Mouse (Mus musculus): ENCODE results near the gene Atg2b. TPM values are rescaled to one million over a fixed set of nuclear protein-coding genes. Genes with fewer than 3 reads are reported as not detected.

Gene Atg2b
- polyA plus RNA-seq, 1 experiment from 2014 or later: 6.7 TPM

GRCm38 (mm10) chr12:105678211-105678610, 6.8 kb downstream of the Atg2b start:
- Histone ChIP-seq H3K4me1 (replicated peaks) (peaks cover 2% of the 10 kb centered on the region), H3K9me3 (replicated peaks) (no peaks in the 10 kb centered on the region), H3K36me3 (peaks cover 17% of the 10 kb centered on the region), H3K27me3 (no peaks in the 10 kb centered on the region), H3K4me3 (no peak overlapping the region), H3K9ac (no peak overlapping the region), H3K27ac (no peak overlapping the region), H3K4me2 (no peak overlapping the region)
- 93% methylated on average over 7 of the region's 7 CpGs for WGBS
- ATAC-seq (replicated peaks; ENCODE audit: insufficient number of reproducible peaks, insufficient read depth, low FRiP score, low read depth): no peak

DNA sequence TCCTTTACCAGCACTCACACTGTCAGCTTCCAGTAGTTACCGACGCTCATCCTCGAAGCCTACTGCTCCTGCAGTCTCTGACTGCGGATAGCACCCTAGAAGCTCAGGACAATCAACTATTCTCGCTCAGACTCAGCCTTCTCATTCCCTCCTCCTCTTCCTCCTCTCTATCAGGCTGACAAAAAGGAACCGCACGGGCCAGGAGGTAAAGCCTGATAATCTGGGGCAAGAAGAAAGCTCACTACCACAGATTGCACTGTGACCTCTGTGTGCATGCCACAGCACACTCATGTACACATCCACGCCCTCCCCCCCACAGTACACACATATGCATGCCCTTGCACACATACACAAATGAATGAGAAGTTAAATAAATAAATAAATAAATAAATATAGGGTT, 8.7 kb downstream of the Atg2b start:
- H3K4me2 ChIP-seq: no peak overlapping the region
- H3K9ac ChIP-seq: no peak overlapping the region
- H3K27ac ChIP-seq: no peak overlapping the region
- 84% methylated on average over 8 of the region's 8 CpGs for WGBS
- no peaks in the 10 kb centered on the region for H3K4me1 ChIP-seq (replicated peaks)
- H3K9me3 ChIP-seq (replicated peaks): no peaks in the 10 kb centered on the region
- H3K27me3 ChIP-seq: no peaks in the 10 kb centered on the region
- ATAC-seq (replicated peaks; ENCODE audit: insufficient number of reproducible peaks, insufficient read depth, low FRiP score, low read depth): no peak
- H3K4me3 ChIP-seq: no peak overlapping the region
- H3K36me3 ChIP-seq: peaks cover 22% of the 10 kb centered on the region

DNA sequence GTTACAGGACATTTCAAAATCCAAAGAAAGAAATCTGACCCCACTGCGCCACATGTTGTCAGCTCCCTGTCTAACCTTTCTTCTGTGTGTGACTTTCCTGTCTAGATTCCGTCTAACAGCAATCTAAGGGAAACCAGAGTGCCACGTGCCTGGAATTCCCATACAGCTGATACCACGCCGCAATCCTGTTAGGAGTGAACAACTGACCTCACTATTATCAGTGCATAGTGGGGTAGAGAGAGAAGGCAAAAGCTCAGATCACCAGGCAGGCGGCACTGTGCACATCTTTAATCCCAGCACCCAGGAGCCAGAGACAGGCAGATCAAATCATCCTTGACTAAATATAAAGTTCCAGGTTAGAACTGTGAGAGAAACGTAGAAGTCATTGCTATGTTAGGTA, 29.2 kb downstream of the Atg2b start:
- 61% methylated on average over 7 of the region's 7 CpGs for WGBS
- Histone ChIP-seq H3K9ac (no peak overlapping the region), H3K36me3 (peaks cover 77% of the 10 kb centered on the region), H3K27ac (no peak overlapping the region), H3K4me2 (peak overlapping the region; percentile 1; the same call in 1 of the 2 replicates), H3K27me3 (no peaks in the 10 kb centered on the region), H3K4me1 (replicated peaks) (peaks cover 3% of the 10 kb centered on the region; the same call in 1 of the 2 replicates), H3K9me3 (replicated peaks) (no peaks in the 10 kb centered on the region), H3K4me3 (no peak overlapping the region)
- ATAC-seq (replicated peaks; ENCODE audit: insufficient number of reproducible peaks, insufficient read depth, low FRiP score, low read depth): no peak

DNA sequence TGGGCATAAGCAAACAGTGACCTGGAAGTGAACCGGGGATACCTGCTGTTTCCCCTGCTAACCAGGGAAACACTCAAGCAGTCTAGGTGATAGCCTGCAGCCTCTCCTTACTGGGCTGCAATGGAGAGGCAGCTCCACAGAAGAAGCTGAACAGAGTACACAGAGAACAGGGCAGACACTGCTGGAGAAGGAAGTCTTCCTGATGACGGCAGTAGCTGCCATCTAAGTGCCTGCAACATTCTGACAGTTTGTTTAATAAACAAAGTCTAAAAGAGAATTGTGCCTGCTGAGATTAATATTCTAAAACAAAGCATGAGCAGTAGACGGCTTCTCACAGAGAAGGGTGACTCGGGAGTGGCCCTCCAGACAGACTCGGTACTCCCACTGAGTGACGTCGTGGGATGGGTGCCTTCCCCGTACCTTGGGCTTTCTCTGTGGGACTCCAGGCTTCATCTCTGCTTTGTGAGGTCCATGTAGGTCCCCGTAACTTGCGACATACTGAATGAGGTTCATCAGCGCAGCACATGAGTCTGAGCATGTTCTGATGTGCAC, 42.2 kb downstream of the Atg2b start:
- Histone ChIP-seq H3K36me3 (peaks cover 97% of the 10 kb centered on the region), H3K4me1 (replicated peaks) (no peaks in the 10 kb centered on the region), H3K4me3 (no peak overlapping the region), H3K27me3 (no peaks in the 10 kb centered on the region), H3K9me3 (replicated peaks) (no peaks in the 10 kb centered on the region), H3K27ac (no peak overlapping the region), H3K9ac (no peak overlapping the region), H3K4me2 (no peak overlapping the region)
- no peak for ATAC-seq (replicated peaks; ENCODE audit: insufficient number of reproducible peaks, insufficient read depth, low FRiP score, low read depth)
- 86% methylated on average over 11 of the region's 11 CpGs for WGBS

DNA sequence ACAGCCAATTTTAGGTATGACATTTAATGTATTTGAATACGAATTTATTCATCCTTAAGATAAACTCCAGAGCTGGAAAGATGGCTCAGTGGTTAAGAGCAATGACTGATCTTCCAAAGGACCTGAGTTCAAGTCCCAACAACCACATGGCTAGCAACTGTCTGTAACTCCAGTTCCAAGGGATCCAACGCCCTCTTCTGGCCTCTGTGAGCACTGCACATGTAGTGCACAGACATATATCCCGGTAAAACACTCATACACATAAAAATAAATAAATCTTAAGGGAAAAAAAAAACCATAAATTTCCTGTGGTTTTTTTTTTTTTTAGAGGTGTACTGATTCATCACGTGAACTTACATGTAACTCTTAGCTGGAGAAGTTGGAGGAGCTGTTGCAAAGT, 47.5 kb downstream of the Atg2b start:
- Histone ChIP-seq H3K27ac (no peak overlapping the region), H3K9ac (no peak overlapping the region), H3K4me2 (no peak overlapping the region), H3K4me1 (replicated peaks) (no peaks in the 10 kb centered on the region), H3K27me3 (no peaks in the 10 kb centered on the region), H3K4me3 (no peak overlapping the region), H3K9me3 (replicated peaks) (no peaks in the 10 kb centered on the region), H3K36me3 (peaks cover 98% of the 10 kb centered on the region)
- no peak for ATAC-seq (replicated peaks; ENCODE audit: insufficient number of reproducible peaks, insufficient read depth, low FRiP score, low read depth)
- WGBS: 78% methylated on average over 4 of the region's 4 CpGs

- Histone ChIP-seq H3K9ac (no peak overlapping the region), H3K36me3 (peaks cover 88% of the 10 kb centered on the region), H3K9me3 (replicated peaks) (no peaks in the 10 kb centered on the region), H3K27me3 (no peaks in the 10 kb centered on the region), H3K4me2 (no peak overlapping the region), H3K27ac (no peak overlapping the region), H3K4me1 (replicated peaks) (no peaks in the 10 kb centered on the region), H3K4me3 (no peak overlapping the region)
- WGBS: 90% methylated on average over 9 of the region's 9 CpGs
- ATAC-seq (replicated peaks; ENCODE audit: insufficient number of reproducible peaks, insufficient read depth, low FRiP score, low read depth): no peak
Observed at GRCm38 (mm10) chr12:105636551-105636950, 48.5 kb downstream of the Atg2b start.

DNA sequence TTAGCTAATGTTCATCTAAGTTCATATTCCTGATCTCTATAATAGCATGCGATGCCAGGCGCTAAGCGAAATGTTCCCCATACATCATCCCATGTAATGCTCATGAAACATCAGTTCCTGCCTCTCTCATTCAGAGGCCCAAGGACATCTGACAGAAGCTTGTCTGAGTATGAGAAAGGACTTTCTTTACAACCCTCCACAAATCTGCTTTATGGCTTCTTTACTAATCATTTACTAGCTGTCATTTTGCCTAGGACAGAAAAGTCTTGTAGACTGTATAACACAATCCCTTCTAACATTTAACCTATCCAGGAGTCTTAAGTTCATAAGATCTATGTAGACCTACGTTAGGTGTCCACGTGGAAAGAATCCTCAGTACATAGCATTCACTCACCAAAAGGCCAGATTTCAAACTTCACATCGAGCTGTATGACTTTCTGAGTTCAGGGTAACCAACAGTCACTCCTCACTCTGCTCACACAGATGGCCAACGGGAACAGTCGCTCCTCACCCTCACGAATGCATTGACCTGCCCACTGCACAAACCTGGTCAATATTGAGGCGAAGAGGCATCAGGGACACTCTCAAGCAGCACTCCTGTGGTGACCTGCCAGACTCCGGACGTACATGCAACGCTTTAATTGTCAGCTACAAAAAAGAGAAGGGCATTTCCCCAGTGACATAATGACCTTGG, 50.5 kb downstream of the Atg2b start:
- H3K27me3 ChIP-seq: no peaks in the 10 kb centered on the region
- H3K9me3 ChIP-seq (replicated peaks): no peaks in the 10 kb centered on the region
- H3K4me3 ChIP-seq: no peak overlapping the region
- peaks cover 71% of the 10 kb centered on the region for H3K36me3 ChIP-seq
- H3K27ac ChIP-seq: no peak overlapping the region
- WGBS: 96% methylated on average over 13 of the region's 13 CpGs
- H3K4me1 ChIP-seq (replicated peaks): no peaks in the 10 kb centered on the region
- no peak overlapping the region for H3K9ac ChIP-seq
- no peak overlapping the region for H3K4me2 ChIP-seq
- ATAC-seq (replicated peaks; ENCODE audit: insufficient number of reproducible peaks, insufficient read depth, low FRiP score, low read depth): no peak

GRCm38 (mm10) chr12:105625798-105626197, 59.2 kb downstream of the Atg2b start:
- Histone ChIP-seq H3K4me1 (replicated peaks) (no peaks in the 10 kb centered on the region), H3K27me3 (no peaks in the 10 kb centered on the region), H3K27ac (no peak overlapping the region), H3K4me3 (no peak overlapping the region), H3K36me3 (peaks cover 62% of the 10 kb centered on the region), H3K9ac (no peak overlapping the region), H3K4me2 (no peak overlapping the region), H3K9me3 (replicated peaks) (no peaks in the 10 kb centered on the region)
- 61% methylated on average over 7 of the region's 7 CpGs for WGBS
- ATAC-seq (replicated peaks; ENCODE audit: insufficient number of reproducible peaks, insufficient read depth, low FRiP score, low read depth): no peak

DNA sequence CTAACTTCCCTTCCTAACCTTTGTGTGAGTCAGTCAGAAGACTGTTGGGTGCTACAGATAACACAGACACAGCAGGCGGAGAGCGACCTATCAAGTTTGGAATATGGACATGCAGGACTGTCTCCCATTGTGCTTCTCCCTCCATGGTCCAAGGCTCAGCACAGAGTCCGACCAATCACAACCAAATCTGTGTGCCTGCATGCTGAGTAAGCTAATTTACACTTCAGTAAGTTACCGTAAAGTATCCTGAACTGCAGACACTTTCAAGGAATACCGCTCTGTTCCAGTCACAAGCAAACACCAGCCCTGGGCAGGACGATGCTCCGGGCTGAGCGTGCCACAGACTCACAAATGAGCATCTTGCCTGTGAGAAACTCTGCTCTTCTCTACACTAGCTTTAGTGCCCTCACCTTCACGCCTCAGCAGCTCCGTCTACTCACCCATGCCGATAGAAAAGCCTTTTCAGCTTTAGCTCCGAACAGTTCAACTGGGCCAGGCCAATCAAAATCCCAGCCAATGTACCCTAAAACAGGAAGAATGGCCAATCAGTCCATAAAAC, 62.0 kb downstream of the Atg2b start:
- H3K36me3 ChIP-seq: peaks cover 77% of the 10 kb centered on the region
- no peak overlapping the region for H3K27ac ChIP-seq
- no peak overlapping the region for H3K9ac ChIP-seq
- no peaks in the 10 kb centered on the region for H3K4me1 ChIP-seq (replicated peaks)
- ATAC-seq (replicated peaks; ENCODE audit: insufficient number of reproducible peaks, insufficient read depth, low FRiP score, low read depth): no peak
- H3K9me3 ChIP-seq (replicated peaks): no peaks in the 10 kb centered on the region
- no peak overlapping the region for H3K4me2 ChIP-seq
- no peaks in the 10 kb centered on the region for H3K27me3 ChIP-seq
- H3K4me3 ChIP-seq: no peak overlapping the region
- WGBS: 89% methylated on average over 12 of the region's 12 CpGs

DNA sequence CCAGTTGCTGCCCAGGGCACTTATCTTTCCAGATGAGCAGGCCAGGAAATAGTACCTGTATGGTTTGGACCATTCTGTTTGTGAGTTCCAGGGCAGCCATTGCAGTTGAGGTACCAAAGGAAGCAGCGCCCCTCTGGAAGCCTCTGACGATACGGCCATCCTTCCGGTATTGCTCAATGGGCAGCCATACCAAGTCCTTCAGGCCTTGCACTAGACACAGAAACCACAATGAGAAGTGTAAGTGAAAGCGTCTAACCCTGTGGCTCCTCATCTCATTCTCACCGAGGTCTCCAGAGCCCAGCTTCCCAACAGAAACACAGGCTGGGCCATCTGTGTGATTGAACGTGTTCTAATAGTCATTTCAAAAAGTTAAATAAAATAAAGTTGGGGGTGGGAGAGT, 63.0 kb downstream of the Atg2b start:
- no peak for ATAC-seq (replicated peaks; ENCODE audit: insufficient number of reproducible peaks, insufficient read depth, low FRiP score, low read depth)

DNA sequence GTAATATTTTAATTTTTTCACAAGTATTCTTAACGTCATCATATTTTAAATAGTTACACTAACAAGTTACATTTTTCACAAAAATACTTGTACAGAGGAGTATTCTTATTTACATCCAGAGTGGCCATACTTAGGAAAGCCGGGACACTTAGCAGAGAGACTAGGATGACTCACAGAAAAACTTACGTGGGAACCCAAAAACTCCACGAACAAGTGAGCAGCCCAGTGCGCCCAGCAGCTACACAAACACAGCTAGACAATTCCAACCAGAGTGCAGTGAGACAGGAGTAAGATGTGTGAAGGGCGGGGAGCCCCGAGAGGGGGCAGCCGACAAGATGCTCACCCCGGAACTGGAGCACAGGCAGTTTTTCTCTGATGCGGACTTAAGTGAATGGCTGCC, 71.5 kb downstream of the Atg2b start:
- Histone ChIP-seq H3K4me2 (no peak overlapping the region), H3K4me3 (no peak overlapping the region), H3K9me3 (replicated peaks) (no peaks in the 10 kb centered on the region), H3K27me3 (no peaks in the 10 kb centered on the region), H3K4me1 (replicated peaks) (peaks cover 5% of the 10 kb centered on the region), H3K27ac (no peak overlapping the region), H3K9ac (no peak overlapping the region), H3K36me3 (peaks cover 32% of the 10 kb centered on the region)
- no peak for ATAC-seq (replicated peaks; ENCODE audit: insufficient number of reproducible peaks, insufficient read depth, low FRiP score, low read depth)
- 89% methylated on average over 10 of the region's 10 CpGs for WGBS

More for the DNA sequence above, 63.0 kb downstream of the Atg2b start:
- Histone ChIP-seq H3K4me3 (no peak overlapping the region), H3K36me3 (peaks cover 79% of the 10 kb centered on the region), H3K4me1 (replicated peaks) (no peaks in the 10 kb centered on the region), H3K27ac (no peak overlapping the region), H3K27me3 (no peaks in the 10 kb centered on the region), H3K9me3 (replicated peaks) (no peaks in the 10 kb centered on the region), H3K4me2 (no peak overlapping the region), H3K9ac (no peak overlapping the region)
- 93% methylated on average over 7 of the region's 7 CpGs for WGBS

DNA sequence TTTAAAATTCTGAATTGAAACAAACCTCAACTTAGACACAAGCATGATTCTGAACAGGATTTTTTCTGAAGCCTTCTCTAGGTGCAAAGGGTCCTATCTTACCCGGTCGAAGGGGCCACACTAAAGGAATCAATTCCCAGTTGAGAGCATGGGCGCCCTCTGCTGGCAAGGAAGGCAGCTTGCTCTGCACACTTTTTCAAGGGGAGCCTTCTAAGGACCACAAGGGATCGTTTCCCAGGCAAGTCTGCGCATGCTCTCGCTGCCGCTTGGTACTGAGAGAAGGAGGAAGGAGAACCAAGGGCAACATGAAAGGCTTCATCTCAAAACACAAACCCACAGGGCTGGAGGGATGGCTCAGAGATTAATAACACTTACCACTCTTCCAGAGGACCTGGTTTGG, 73.3 kb downstream of the Atg2b start:
- Histone ChIP-seq H3K9ac (no peak overlapping the region), H3K27ac (no peak overlapping the region), H3K4me1 (replicated peaks) (peaks cover 5% of the 10 kb centered on the region), H3K9me3 (replicated peaks) (no peaks in the 10 kb centered on the region), H3K4me3 (no peak overlapping the region), H3K27me3 (no peaks in the 10 kb centered on the region), H3K4me2 (no peak overlapping the region), H3K36me3 (peaks cover 14% of the 10 kb centered on the region; the same call in 1 of the 2 replicates)
- 16% methylated on average over 7 of the region's 7 CpGs for WGBS
- ATAC-seq (replicated peaks; ENCODE audit: insufficient number of reproducible peaks, insufficient read depth, low FRiP score, low read depth): no peak

All from heart, embryonic 15.5 days (tissue).